Mouse (Mus musculus) central nervous system, embryonic 14 days (tissue): ENCODE data around the gene Arg2. TPM values are rescaled to one million over a fixed set of nuclear protein-coding genes. Genes with fewer than 3 reads are reported as not detected.

Experiments
- polyA plus RNA-seq: library from polyadenylated mRNA; depleted of rRNA; stranded (reverse); fragments of >200 nt; gene quantifications from 2 replicates; pipeline ENCODE4 v1.2.3, GENCODE M21; 2012; rRNA removed

Arg2 gene
- 13.0 and 13.8 TPM in 2 replicates for polyA plus RNA-seq

DNA sequence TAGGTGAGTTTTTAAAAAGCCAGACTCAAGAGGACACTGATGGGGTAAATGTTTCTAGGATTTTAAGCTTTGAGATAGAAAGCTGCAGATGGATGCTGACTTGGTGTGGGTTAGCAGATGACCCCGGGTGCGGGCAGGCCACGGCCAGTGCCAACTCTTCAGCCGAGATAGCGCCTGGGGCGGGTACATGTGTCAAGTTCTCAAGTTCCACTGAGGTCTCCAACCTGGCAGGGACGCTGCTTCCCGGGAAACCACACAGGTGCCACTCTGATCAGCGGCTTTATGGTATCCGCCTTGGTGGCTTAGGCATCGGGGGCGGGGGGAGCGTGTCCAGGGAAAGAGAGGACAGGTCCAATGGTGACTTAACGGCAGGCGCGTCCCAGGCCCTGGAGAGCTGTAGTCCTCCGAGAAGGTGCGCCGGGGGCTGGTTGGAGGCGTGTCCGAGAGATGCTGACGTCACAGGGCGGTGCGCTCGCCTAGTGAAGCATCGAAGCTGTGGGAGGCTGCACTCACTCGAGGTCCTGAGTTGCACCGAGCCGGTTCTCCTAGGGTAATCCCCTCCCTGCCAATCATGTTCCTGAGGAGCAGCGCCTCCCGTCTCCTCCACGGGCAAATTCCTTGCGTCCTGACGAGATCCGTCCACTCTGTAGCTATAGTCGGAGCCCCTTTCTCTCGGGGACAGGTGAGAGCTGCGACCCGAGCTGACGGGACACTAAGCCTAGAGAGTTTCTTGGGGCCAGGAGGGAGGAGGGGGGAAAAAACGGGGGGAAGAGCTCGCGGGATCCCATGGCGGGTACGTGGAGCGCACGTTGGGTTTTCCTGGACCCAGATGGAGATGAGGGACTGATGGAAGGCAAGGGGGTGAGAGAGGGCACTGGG lies at the start of gene Arg2:
TSS of gene Arg2 (plus strand) at position 479 of the 879 bp plus-strand sequence.

GRCm38 (mm10) chr12:79089182-79089812 lies 41.3 kb upstream of the Arg2 start, which contains the start of gene Pigh:
Gene Pigh, minus strand, starts transcription at chr12:79089651.

DNA sequence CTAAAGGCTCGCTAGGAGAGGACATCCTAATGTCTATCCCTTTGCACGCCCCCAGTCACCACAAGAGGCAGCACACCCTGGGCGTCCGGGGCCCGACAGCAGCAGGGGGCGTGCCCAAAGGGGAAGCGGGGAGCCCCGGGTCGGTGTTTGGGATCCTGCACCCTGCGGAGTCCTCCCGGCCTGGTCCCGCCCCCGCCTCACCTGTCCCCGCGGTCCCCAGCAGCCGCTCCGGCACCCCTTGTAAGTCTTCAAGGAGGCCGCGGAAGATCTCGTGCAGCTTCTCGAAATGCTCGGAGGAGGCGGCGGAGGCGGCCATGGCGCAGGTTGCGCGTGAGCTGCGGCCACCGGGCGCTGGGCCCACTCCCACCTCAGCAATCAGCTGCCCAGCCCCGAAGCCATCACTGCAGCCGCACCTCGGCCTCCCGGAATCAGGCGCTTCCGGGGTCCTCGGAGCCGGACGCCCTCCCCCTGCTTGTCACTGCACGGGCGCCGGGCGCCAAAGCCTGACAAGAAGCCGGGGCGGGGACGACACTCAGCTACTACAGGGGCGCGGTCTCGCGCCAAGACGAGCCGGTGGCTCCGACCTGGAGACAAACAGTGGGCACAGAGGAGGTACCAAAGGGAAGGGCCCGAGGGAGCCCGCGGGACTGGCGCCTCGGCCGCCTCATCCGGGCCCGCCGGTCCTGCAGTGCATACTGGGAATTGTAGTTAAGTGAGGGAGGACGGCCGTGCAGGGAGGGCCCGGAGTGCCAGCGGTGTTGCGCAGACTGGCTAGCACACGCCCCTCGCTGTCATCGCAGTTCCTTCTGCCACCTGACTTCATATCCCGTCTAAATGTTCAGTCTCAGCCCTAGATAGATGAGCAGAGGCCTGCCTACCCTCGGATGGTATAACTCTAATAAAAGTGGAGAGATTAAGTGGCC lies 41.7 kb downstream of the Arg2 start, which contains the start of gene Vti1b:
TSS of gene Vti1b (minus strand) at position 649 of the 923 bp plus-strand sequence.

DNA sequence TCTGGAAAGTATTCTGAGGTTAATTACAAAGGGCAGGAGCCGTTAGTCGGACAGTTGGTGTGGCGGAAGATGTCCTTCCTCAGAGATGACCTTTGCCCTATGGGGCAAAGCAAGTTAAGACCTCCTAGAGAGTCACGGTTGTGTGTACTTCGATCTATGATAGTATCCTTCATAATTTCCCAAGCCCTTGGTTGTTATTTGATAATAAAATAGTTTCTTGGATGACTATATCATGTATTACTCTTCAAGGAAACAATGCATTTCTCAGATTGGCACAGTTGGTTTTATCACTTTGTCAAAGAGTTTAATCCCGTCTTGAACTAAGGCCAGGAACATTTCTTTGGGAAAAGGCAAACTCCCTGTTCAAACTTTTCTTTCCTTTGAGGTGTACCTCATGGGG lies 61.6 kb downstream of the Arg2 start, which contains the start of gene Rdh11:
TSS of gene Rdh11 (minus strand) at position 101 of the 400 bp plus-strand sequence.

Other genes starting within 250 kb of the Arg2 start
- 0.41 and 0.85 TPM in 2 replicates for gene Plek2, start 223.8 kb upstream of the Arg2 start, polyA plus RNA-seq
- gene Tmem229b, start 123.2 kb upstream of the Arg2 start, polyA plus RNA-seq, result 52.8 and 55.1 TPM in 2 replicates
- gene Plekhh1, start 101.6 kb upstream of the Arg2 start, polyA plus RNA-seq, result 6.0 and 6.2 TPM in 2 replicates
- gene Pigh, start 41.1 kb upstream of the Arg2 start, polyA plus RNA-seq, result 16.5 and 16.9 TPM in 2 replicates
- 83.1 and 85.6 TPM in 2 replicates for gene Vti1b, start 41.9 kb downstream of the Arg2 start, polyA plus RNA-seq
- gene Rdh11, start 61.5 kb downstream of the Arg2 start, polyA plus RNA-seq, result 20.9 and 23.1 TPM in 2 replicates
- gene Rdh12, start 78.1 kb downstream of the Arg2 start, polyA plus RNA-seq, result 0.95 and 1.6 TPM in 2 replicates
- 23.6 and 25.2 TPM in 2 replicates for gene Zfyve26, start 165.5 kb downstream of the Arg2 start, polyA plus RNA-seq
- 1.8 and 1.9 TPM in 2 replicates for gene Rad51b, start 166.5 kb downstream of the Arg2 start, polyA plus RNA-seq